Mouse (Mus musculus) MEL (cell line): ENCODE data around the gene Tec. TPM values are rescaled to one million over a fixed set of nuclear protein-coding genes. Genes with fewer than 3 reads are reported as not detected.

ENCODE experiments used
- DNase-seq: peaks from one replicate; pipeline ENCODE4 v3.0.0; 2011; ENCODE audit warnings: low read depth, low spot score
- H3K27ac ChIP-seq: 2 replicates; pipeline ENCODE4 v1.5.1; 2012; ENCODE audit warnings: low read depth, mild to moderate bottlenecking, control low read depth, low read length, moderate library complexity; ENCODE audit not compliant: control insufficient read depth
- H3K27me3 ChIP-seq, 2 experiments: fragments of 150-350 bp in 1 of 2; sonication (generic) in 1 of 2; 2 replicates each; pipeline ENCODE4 v1.6.1; 2012; ENCODE audit warnings: low read length in 2 of 2, mild to moderate bottlenecking in 2 of 2, improper control_type of control experiment in 1 of 2, moderate library complexity in 1 of 2; ENCODE audit not compliant: insufficient read depth in 2 of 2, control insufficient read depth in 1 of 2
- H3K36me3 ChIP-seq, 2 experiments: 2 replicates each; pipeline ENCODE4 v1.6.1; 2012 to 2014; ENCODE audit warnings: low read length in 2 of 2, improper control_type of control experiment in 1 of 2, inconsistent platforms in 1 of 2, mild to moderate bottlenecking in 1 of 2; ENCODE audit not compliant: insufficient read depth in 2 of 2, control insufficient read depth in 1 of 2
- H3K4me1 ChIP-seq, 2 experiments: fragments of 150-350 bp in 1 of 2; sonication (generic) in 1 of 2; 2 replicates each; pipeline ENCODE4 v1.6.1; 2012; ENCODE audit warnings: low read length in 2 of 2, improper control_type of control experiment in 1 of 2, mild to moderate bottlenecking in 1 of 2; ENCODE audit not compliant: insufficient read depth in 2 of 2, control insufficient read depth in 1 of 2
- H3K4me3 ChIP-seq, 2 experiments: fragments of 150-350 bp in 1 of 2; sonication (generic) in 1 of 2; 2 replicates each; pipeline ENCODE4 v1.5.1; 2012; ENCODE audit warnings: low read depth in 2 of 2, low read length in 2 of 2, mild to moderate bottlenecking in 2 of 2, moderate library complexity in 2 of 2, control low read depth in 1 of 2, improper control_type of control experiment in 1 of 2; ENCODE audit not compliant: control insufficient read depth in 1 of 2, insufficient read depth in 1 of 2
- H3K79me2 ChIP-seq: 2 replicates; pipeline ENCODE4 v1.6.1; 2012; ENCODE audit warnings: mild to moderate bottlenecking, low read length, moderate library complexity; ENCODE audit not compliant: control insufficient read depth, poor library complexity, insufficient read depth
- H3K9ac ChIP-seq: 2 replicates; pipeline ENCODE4 v1.6.1; 2012; ENCODE audit warnings: low read depth, mild to moderate bottlenecking, control low read depth, low read length, moderate library complexity; ENCODE audit not compliant: control insufficient read depth, poor library complexity, severe bottlenecking
- H3K9me3 ChIP-seq: fragments of 150-350 bp; sonication (generic); replicated peaks from 2 replicates; pipeline ENCODE4 v1.6.1; 2012; ENCODE audit warnings: mild to moderate bottlenecking, low read length, improper control_type of control experiment, moderate library complexity; ENCODE audit not compliant: insufficient read depth
- CHD1 ChIP-seq: IDR thresholded peaks from 2 replicates; pipeline ENCODE4 v1.6.1; 2012; ENCODE audit warnings: low read depth, mild to moderate bottlenecking, inconsistent platforms, low read length, improper control_type of control experiment
- ETS1 ChIP-seq: IDR thresholded peaks from 2 replicates; pipeline ENCODE4 v1.6.1; 2012; ENCODE audit warnings: low read depth, mild to moderate bottlenecking, inconsistent platforms, low read length, improper control_type of control experiment, moderate library complexity
- GABPA ChIP-seq: IDR thresholded peaks from 2 replicates; pipeline ENCODE4 v1.6.1; 2012; ENCODE audit warnings: low read depth, mild to moderate bottlenecking, inconsistent platforms, low read length, improper control_type of control experiment, moderate library complexity
- GATA1 ChIP-seq: IDR thresholded peaks from 2 replicates; pipeline ENCODE4 v1.6.1; 2011; ENCODE audit warnings: low read depth, low read length, improper control_type of control experiment
- KAT2A ChIP-seq: conservative IDR thresholded peaks from 2 replicates; pipeline ENCODE4 v1.6.1; 2012; ENCODE audit warnings: low read depth, low read length, improper control_type of control experiment, inconsistent platforms
- MAFK ChIP-seq: IDR thresholded peaks from 2 replicates; pipeline ENCODE4 v1.6.1; 2011; ENCODE audit warnings: low read depth, mild to moderate bottlenecking, low read length, improper control_type of control experiment, borderline replicate concordance
- MXI1 ChIP-seq: IDR thresholded peaks from 2 replicates; pipeline ENCODE4 v1.6.1; 2011; ENCODE audit warnings: mild to moderate bottlenecking, low read depth, low read length, improper control_type of control experiment
- NELFE ChIP-seq: IDR thresholded peaks from 2 replicates; pipeline ENCODE4 v1.6.1; 2011; ENCODE audit warnings: low read depth, low read length, improper control_type of control experiment
- POLR2AphosphoS2 ChIP-seq: IDR thresholded peaks from 2 replicates; pipeline ENCODE4 v1.6.1; 2011; ENCODE audit warnings: low read length, improper control_type of control experiment
- POLR2AphosphoS5 ChIP-seq: IDR thresholded peaks from 2 replicates; pipeline ENCODE4 v1.6.1; 2012; ENCODE audit warnings: low read depth, borderline replicate concordance, mild to moderate bottlenecking, inconsistent platforms, low read length, moderate library complexity, mixed read lengths
- RAD21 ChIP-seq: IDR thresholded peaks from 2 replicates; pipeline ENCODE4 v1.6.1; 2011; ENCODE audit warnings: mild to moderate bottlenecking, low read depth, low read length, improper control_type of control experiment
- RCOR1 ChIP-seq: IDR thresholded peaks from 2 replicates; pipeline ENCODE4 v1.6.1; 2012; ENCODE audit warnings: low read depth, mild to moderate bottlenecking, inconsistent platforms, low read length, improper control_type of control experiment
- SIN3A ChIP-seq: IDR thresholded peaks from 2 replicates; pipeline ENCODE4 v1.6.1; 2012; ENCODE audit warnings: low read length, improper control_type of control experiment, inconsistent platforms
- TBP ChIP-seq: IDR thresholded peaks from 2 replicates; pipeline ENCODE4 v1.8.0; 2011; ENCODE audit warnings: low read depth, low read length, improper control_type of control experiment
- UBTF ChIP-seq: IDR thresholded peaks from 2 replicates; pipeline ENCODE4 v1.6.1; 2012; ENCODE audit warnings: low read depth, mild to moderate bottlenecking, inconsistent platforms, low read length, improper control_type of control experiment, moderate library complexity, borderline replicate concordance; ENCODE audit not compliant: insufficient read depth
- USF1 ChIP-seq: IDR thresholded peaks from 2 replicates; pipeline ENCODE4 v1.6.1; 2014; ENCODE audit warnings: low read depth, mild to moderate bottlenecking, inconsistent platforms, low read length, improper control_type of control experiment, moderate library complexity
- USF2 ChIP-seq, 2 experiments: IDR thresholded peaks; 2 replicates each; pipeline ENCODE4 v1.6.1; 2011 to 2012; ENCODE audit warnings: improper control_type of control experiment in 2 of 2, low read length in 2 of 2, borderline replicate concordance in 1 of 2, inconsistent platforms in 1 of 2, low read depth in 1 of 2, mild to moderate bottlenecking in 1 of 2; ENCODE audit not compliant: insufficient read depth in 1 of 2
- ZC3H11A ChIP-seq: IDR thresholded peaks from 2 replicates; pipeline ENCODE4 v1.6.1; 2012; ENCODE audit warnings: low read depth, mild to moderate bottlenecking, inconsistent platforms, low read length, improper control_type of control experiment
- ZKSCAN1 ChIP-seq: IDR thresholded peaks from 2 replicates; pipeline ENCODE4 v1.6.1; 2012; ENCODE audit warnings: low read depth, mild to moderate bottlenecking, inconsistent platforms, low read length, improper control_type of control experiment, moderate library complexity
- ZMIZ1 ChIP-seq: IDR thresholded peaks from 2 replicates; pipeline ENCODE4 v1.6.1; 2012; ENCODE audit warnings: low read depth, mild to moderate bottlenecking, inconsistent platforms, low read length, improper control_type of control experiment, moderate library complexity
- ZNF384 ChIP-seq: IDR thresholded peaks from 2 replicates; pipeline ENCODE4 v1.6.1; 2012; ENCODE audit warnings: low read depth, mild to moderate bottlenecking, inconsistent platforms, low read length, improper control_type of control experiment
- polyA plus RNA-seq, 2 experiments: library from polyadenylated mRNA; stranded (reverse) in 1 of 2; unstranded in 1 of 2; fragments of >175 nt in 1 of 2; fragments of >200 nt in 1 of 2; gene quantifications; 2 replicates each; pipeline versions ENCODE4 v1.2.1 to v1.2.4; 2012; ENCODE audit warnings: low replicate concordance in 2 of 2, low read depth in 1 of 2; ENCODE audit not compliant: insufficient read length in 2 of 2, insufficient read depth in 1 of 2, missing spikeins in 1 of 2
- total RNA-seq: library from RNA; depleted of rRNA; stranded (reverse); fragments of 300-350 nt; gene quantifications from 2 replicates; pipeline ENCODE4 v1.2.3, GENCODE M21; 2012; rRNA removed

The Tec gene
- total and polyA plus RNA-seq, 3 experiments = 44.8 to 61.1 TPM; not detected in 1

DNA sequence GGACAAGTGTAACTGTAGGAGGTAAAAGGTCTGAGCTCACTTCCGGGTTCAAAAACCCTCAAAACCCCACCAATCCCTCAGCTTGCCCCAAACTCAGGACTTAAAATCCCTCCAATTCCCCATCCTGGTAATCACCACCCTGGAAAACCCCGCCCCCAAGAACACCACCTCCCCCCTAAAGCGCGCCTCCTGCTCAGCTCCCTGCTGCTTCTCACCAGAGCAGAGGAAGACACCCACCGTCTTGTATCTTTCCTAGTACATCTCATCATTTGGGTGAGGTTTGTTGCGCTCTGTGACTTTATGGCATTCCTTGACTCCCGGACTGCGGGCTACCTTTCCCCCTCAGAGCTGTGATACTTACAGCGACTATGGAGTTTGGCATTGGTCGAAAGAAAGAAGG lies 161.6 kb downstream of the Tec start:
- Histone ChIP-seq H3K27me3 (no peaks in the 10 kb centered on the region), H3K4me3 (no peak overlapping the region)
- TF ChIP-seq CHD1 = no peak
- TF ChIP-seq POLR2AphosphoS2 = no peak
- TF ChIP-seq ZC3H11A = no peak
- TF ChIP-seq KAT2A = no peak
- no peak for TF ChIP-seq MXI1
- no peak for TF ChIP-seq GATA1
- TF ChIP-seq USF2 (IDR thresholded peaks at IDR 0.05; ENCODE audit: borderline replicate concordance in 1 of 2, insufficient read depth in 1 of 2, low read depth in 1 of 2, low read length in 2 of 2) = no peak
- no peak for TF ChIP-seq RAD21
- TF ChIP-seq GABPA = no peak
- no peak for TF ChIP-seq POLR2AphosphoS5
- TF ChIP-seq USF1 = no peak
- TF ChIP-seq NELFE = no peak
- TF ChIP-seq, all 39 proteins: peak for 0
- Histone ChIP-seq H3K79me2 (no peaks in the 10 kb centered on the region), H3K9me3 (no peaks in the 10 kb centered on the region), H3K36me3 (peaks cover 0 to 2% of the 10 kb centered on the region in 2 experiments; a peak in 1 of 4 replicates), H3K9ac (no peak overlapping the region), H3K4me1 (no peaks in the 10 kb centered on the region), H3K27ac (no peak overlapping the region)
- DNase-seq = no peak

DNA sequence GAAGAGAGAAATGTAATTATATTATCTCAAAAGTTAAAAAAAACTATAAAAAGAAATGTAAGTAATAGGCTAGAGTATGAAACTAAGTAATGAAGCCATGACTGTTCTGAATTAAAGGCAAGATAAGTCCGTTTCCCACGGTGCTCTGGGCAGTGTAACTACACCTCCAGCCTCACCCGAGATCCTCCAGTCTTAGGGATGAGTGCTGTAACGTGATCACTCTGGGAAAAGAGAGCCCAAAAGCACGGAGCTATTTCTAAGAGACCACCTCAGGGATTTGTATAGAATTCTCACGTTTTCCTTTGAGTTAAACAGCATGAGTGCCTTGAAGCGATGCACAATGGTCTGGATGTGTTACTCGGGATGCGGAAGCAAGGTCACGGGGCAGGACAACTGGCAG lies 162.2 kb downstream of the Tec start:
- H3K9ac ChIP-seq = no peak overlapping the region
- H3K27ac ChIP-seq = no peak overlapping the region
- no peak for DNase-seq
- H3K36me3 ChIP-seq = no peaks in the 10 kb centered on the region
- H3K4me1 ChIP-seq = no peaks in the 10 kb centered on the region
- H3K27me3 ChIP-seq = no peaks in the 10 kb centered on the region
- no peaks in the 10 kb centered on the region for H3K9me3 ChIP-seq
- no peak overlapping the region for H3K4me3 ChIP-seq
- H3K79me2 ChIP-seq = no peaks in the 10 kb centered on the region
- no peak for TF ChIP-seq RAD21
- TF ChIP-seq ZNF384 = no peak
- TF ChIP-seq TBP = no peak
- TF ChIP-seq GATA1 = no peak
- no peak for TF ChIP-seq ZKSCAN1
- TF ChIP-seq SIN3A = no peak
- no peak for TF ChIP-seq ETS1
- TF ChIP-seq ZC3H11A = no peak
- no peak for TF ChIP-seq UBTF
- TF ChIP-seq RCOR1 = no peak
- no peak for TF ChIP-seq NELFE
- no peak for TF ChIP-seq ZMIZ1
- TF ChIP-seq MAFK = no peak

Other genes starting within 250 kb of the Tec start
- gene Cnga1, start 224.2 kb downstream of the Tec start, total RNA-seq = 0.10 TPM in 1 of 2 replicates, not detected in the other
- gene Cnga1, start 224.2 kb downstream of the Tec start, polyA plus RNA-seq = under 1 TPM in 1 of 2 experiments, not detected in 1; 0.04 TPM
- 0.13 TPM in 1 of 2 replicates, not detected in the other for gene Nipal1, start 220.7 kb downstream of the Tec start, total RNA-seq
- gene Nipal1, start 220.7 kb downstream of the Tec start, polyA plus RNA-seq = under 1 TPM in 1 of 2 experiments, not detected in 1; 0.35 TPM
- 0.23 and 0.26 TPM in 2 replicates for gene Txk, start 115.7 kb downstream of the Tec start, total RNA-seq
- under 1 TPM in 1 of 2 experiments, not detected in 1; 0.10 TPM for gene Txk, start 115.7 kb downstream of the Tec start, polyA plus RNA-seq
- 18.8 and 18.9 TPM in 2 replicates for gene Slain2, start 45.8 kb upstream of the Tec start, total RNA-seq
- 10 to 100 TPM; 29.9 to 42.9 TPM for gene Slain2, start 45.8 kb upstream of the Tec start, polyA plus RNA-seq
- gene Gm10135, start 106.2 kb upstream of the Tec start, total RNA-seq = 1.5 TPM in 1 of 2 replicates, not detected in the other
- gene Gm10135, start 106.2 kb upstream of the Tec start, polyA plus RNA-seq = 1 to 10 TPM in 1 of 2 experiments, not detected in 1; 6.0 TPM
- not detected in 2 replicates for gene Slc10a4, start 138.4 kb upstream of the Tec start, total RNA-seq
- gene Slc10a4, start 138.4 kb upstream of the Tec start, polyA plus RNA-seq = not detected